Mouse (Mus musculus): ENCODE measurements at regions not wholly inside any gene's neighbourhood (a gene's known extent, or its start where the extent isn't known, plus 50 kb on each side); places are given as distances from the start of the nearest gene placed in this dataset.
A peak's percentile ranks its signal among the peaks of the same experiment; 100 is the strongest.

GRCm38 (mm10) chr2:67332211-67332610, 81.3 kb upstream of the Gm21830 start:
- peak; percentile 10 to 11 for DNase-seq (ENCODE audit: low spot score in 2 of 2)

- DNase-seq (ENCODE audit: low spot score in 2 of 2) = no peak
Observed at GRCm38 (mm10) chr2:67344711-67345110, 68.8 kb upstream of the Gm21830 start.
